Mouse (Mus musculus): ENCODE data around the gene Xirp1. TPM values are rescaled to one million over a fixed set of nuclear protein-coding genes. Genes with fewer than 3 reads are reported as not detected.

Xirp1 gene
- total and polyA plus RNA-seq, 3 experiments, result not detected

GRCm38 (mm10) chr9:120029880-120030279 lies 6.5 kb upstream of the Xirp1 start:
- H3K4me3 ChIP-seq (ENCODE audit: control insufficient read depth in 1 of 2, insufficient read depth in 1 of 2, low read depth in 2 of 2, low read length in 2 of 2), result no peak overlapping the region
- H3K27me3 ChIP-seq (ENCODE audit: control insufficient read depth in 1 of 2, insufficient read depth in 2 of 2, low read length in 2 of 2), result peaks cover 0 to 2% of the 10 kb centered on the region in 2 experiments; a peak in 1 of 4 replicates
- no peaks in the 10 kb centered on the region for H3K79me2 ChIP-seq (ENCODE audit: control insufficient read depth, insufficient read depth, low read length, poor library complexity)
- H3K4me1 ChIP-seq (ENCODE audit: control insufficient read depth in 1 of 2, insufficient read depth in 2 of 2, low read length in 2 of 2), result peaks cover 0 to 2% of the 10 kb centered on the region in 2 experiments; a peak in 1 of 4 replicates
- H3K9me3 ChIP-seq (replicated peaks; ENCODE audit: insufficient read depth, low read length), result no peaks in the 10 kb centered on the region
- TF ChIP-seq CHD2 (IDR thresholded peaks at IDR 0.05; ENCODE audit: low read length) (no peak), MXI1 (IDR thresholded peaks at IDR 0.05; ENCODE audit: low read depth, low read length) (no peak)
- H3K36me3 ChIP-seq (ENCODE audit: control insufficient read depth in 1 of 2, insufficient read depth in 2 of 2, low read length in 2 of 2), result no peaks in the 10 kb centered on the region
- no peak overlapping the region for H3K9ac ChIP-seq (ENCODE audit: control insufficient read depth, low read depth, low read length, poor library complexity, severe bottlenecking)
- DNase-seq (ENCODE audit: low read depth, low spot score), result no peak
- no peak overlapping the region for H3K27ac ChIP-seq (ENCODE audit: control insufficient read depth, low read depth, low read length)

DNA sequence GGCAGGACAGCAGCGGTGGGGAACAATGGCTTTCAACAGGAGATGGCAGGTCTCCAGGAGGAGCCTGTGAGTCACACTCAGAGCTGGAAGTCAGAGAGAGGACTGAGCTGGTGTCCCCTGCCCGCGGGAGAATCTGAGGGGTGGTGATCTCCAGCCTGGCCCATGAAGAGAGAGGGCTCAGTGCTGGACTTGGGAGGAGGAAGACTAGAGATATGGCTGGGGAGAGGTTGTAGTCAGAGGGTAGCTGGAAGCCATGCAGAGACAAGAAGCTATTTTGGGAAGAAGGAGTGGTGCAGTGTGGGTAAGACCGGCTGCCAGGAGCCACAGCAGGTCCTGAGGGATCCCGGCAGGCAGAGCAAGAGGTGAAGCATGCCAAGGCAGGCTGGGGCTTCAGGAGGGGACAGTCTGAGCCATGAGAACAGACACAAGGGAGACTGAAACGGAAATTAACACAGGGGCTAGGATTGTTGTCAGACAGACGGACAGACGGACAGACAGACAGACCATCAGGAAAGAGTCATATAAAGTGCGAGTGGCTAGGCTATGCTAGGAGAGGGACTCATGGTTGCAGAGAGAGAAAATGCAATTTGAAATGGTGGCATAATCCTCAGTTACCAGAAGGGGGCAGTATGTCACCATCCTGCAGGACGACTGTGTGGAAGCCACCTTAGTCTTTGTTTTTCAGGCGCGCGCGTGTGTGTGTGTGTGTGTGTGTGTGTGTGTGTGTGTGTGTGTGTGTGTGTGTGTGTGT lies 4.2 kb upstream of the Xirp1 start:
- Histone ChIP-seq H3K4me1 (ENCODE audit: control insufficient read depth in 1 of 2, insufficient read depth in 2 of 2, low read length in 2 of 2) (peaks cover 0 to 2% of the 10 kb centered on the region in 2 experiments; a peak in 1 of 4 replicates), H3K79me2 (ENCODE audit: control insufficient read depth, insufficient read depth, low read length, poor library complexity) (no peaks in the 10 kb centered on the region), H3K9ac (ENCODE audit: control insufficient read depth, low read depth, low read length, poor library complexity, severe bottlenecking) (peak overlapping the region; percentile 49), H3K4me3 (ENCODE audit: control insufficient read depth in 1 of 2, insufficient read depth in 1 of 2, low read depth in 2 of 2, low read length in 2 of 2) (peak overlapping the region; percentile 52 to 84), H3K27me3 (ENCODE audit: control insufficient read depth in 1 of 2, insufficient read depth in 2 of 2, low read length in 2 of 2) (no peaks in the 10 kb centered on the region; a peak in 2 of 4 replicates), H3K9me3 (replicated peaks; ENCODE audit: insufficient read depth, low read length) (no peaks in the 10 kb centered on the region), H3K27ac (ENCODE audit: control insufficient read depth, low read depth, low read length) (no peak overlapping the region), H3K36me3 (ENCODE audit: control insufficient read depth in 1 of 2, insufficient read depth in 2 of 2, low read length in 2 of 2) (no peaks in the 10 kb centered on the region)
- TF ChIP-seq GATA1 (IDR thresholded peaks at IDR 0.05; ENCODE audit: low read depth, low read length), result no peak
- TF ChIP-seq MXI1 (IDR thresholded peaks at IDR 0.05; ENCODE audit: low read depth, low read length), result peak; percentile 43; the same call in 1 of the 2 replicates
- peak; percentile 74 to 83 (median 82) for TF ChIP-seq CTCF (IDR thresholded peaks at IDR 0.05 in 2 of 3, conservative IDR thresholded peaks at IDR 0.05 in 1 of 3; ENCODE audit: control insufficient read depth in 1 of 3, insufficient read depth in 1 of 3, low read depth in 2 of 3, low read length in 3 of 3, poor library complexity in 1 of 3, severe bottlenecking in 1 of 3)
- TF ChIP-seq HCFC1 (IDR thresholded peaks at IDR 0.05; ENCODE audit: low read depth, low read length), result no peak
- TF ChIP-seq BHLHE40 (IDR thresholded peaks at IDR 0.05; ENCODE audit: borderline replicate concordance, low read depth, low read length), result peak; percentile 33; the same call in 1 of the 2 replicates
- peak; percentile 80 for TF ChIP-seq RAD21 (IDR thresholded peaks at IDR 0.05; ENCODE audit: low read depth, low read length)
- peak; percentile 55; the same call in 1 of the 2 replicates for TF ChIP-seq MAX (IDR thresholded peaks at IDR 0.05; ENCODE audit: low read length)
- TF ChIP-seq SIN3A (IDR thresholded peaks at IDR 0.05; ENCODE audit: low read length), result peak; percentile 50
- peak; percentile 57; the same call in 1 of the 2 replicates for TF ChIP-seq MYC (IDR thresholded peaks at IDR 0.05; ENCODE audit: low read depth, low read length)
- no peak for TF ChIP-seq POLR2AphosphoS5 (IDR thresholded peaks at IDR 0.05; ENCODE audit: borderline replicate concordance, low read depth, low read length)
- TF ChIP-seq NRF1 (IDR thresholded peaks at IDR 0.05; ENCODE audit: insufficient read depth, low read depth, low read length, poor library complexity, severe bottlenecking), result peak; percentile 73
- TF ChIP-seq SMC3 (IDR thresholded peaks at IDR 0.05; ENCODE audit: low read depth, low read length), result peak; percentile 74
- TF ChIP-seq ZNF384 (IDR thresholded peaks at IDR 0.05; ENCODE audit: low read depth, low read length), result no peak
- TF ChIP-seq MAZ (IDR thresholded peaks at IDR 0.05; ENCODE audit: low read depth, low read length), result no peak
- peak; percentile 69 for TF ChIP-seq ZC3H11A (IDR thresholded peaks at IDR 0.05; ENCODE audit: low read depth, low read length)
- no peak for TF ChIP-seq ZMIZ1 (IDR thresholded peaks at IDR 0.05; ENCODE audit: low read depth, low read length)
- 0 out of 2 replicates have a peak, but pooled peaks have one; percentile 15 for TF ChIP-seq TBP (IDR thresholded peaks at IDR 0.05; ENCODE audit: low read depth, low read length)
- peak; percentile 37; the same call in 1 of the 2 replicates for TF ChIP-seq NELFE (IDR thresholded peaks at IDR 0.05; ENCODE audit: low read depth, low read length)
- TF ChIP-seq EP300 (IDR thresholded peaks at IDR 0.05; ENCODE audit: low read depth in 1 of 2, low read length in 2 of 2), result no peak
- peak; percentile 88 for DNase-seq (ENCODE audit: low read depth, low spot score)
